Mouse (Mus musculus) cerebellum, adult 2 months (tissue): Measurements from ENCODE around the gene 1700088E04Rik. TPM values are rescaled to one million over a fixed set of nuclear protein-coding genes. Genes with fewer than 3 reads are reported as not detected.

ENCODE experiments used
- DNase-seq, 2 experiments: peaks; one replicate each; pipeline ENCODE4 v3.0.0; 2021
- H3K27ac ChIP-seq: fragments of 200-500 bp; 2 replicates; pipeline ENCODE4 v1.5.1; 2012; ENCODE audit warnings: low read length, control low read depth, inconsistent platforms; ENCODE audit not compliant: insufficient read depth
- H3K27me3 ChIP-seq: fragments of 200-500 bp; 2 replicates; pipeline ENCODE4 v1.6.1; 2012; ENCODE audit warnings: inconsistent platforms, mild to moderate bottlenecking, low read length, moderate library complexity; ENCODE audit not compliant: control insufficient read depth, insufficient read depth
- H3K4me1 ChIP-seq: fragments of 200-500 bp; 2 replicates; pipeline ENCODE4 v1.6.1; 2011; ENCODE audit warnings: low read length; ENCODE audit not compliant: control insufficient read depth, insufficient read depth
- H3K4me3 ChIP-seq: fragments of 200-500 bp; replicated peaks from 2 replicates; pipeline ENCODE3; 2011; ENCODE audit warnings: mild to moderate bottlenecking, low read depth, low read length, control low read depth; ENCODE audit not compliant: insufficient read depth
- CTCF ChIP-seq: fragments of 200-500 bp; IDR thresholded peaks from 2 replicates; pipeline ENCODE4 v1.5.1; 2011; ENCODE audit warnings: low read depth, mild to moderate bottlenecking, control low read depth, low read length, moderate library complexity, borderline replicate concordance; ENCODE audit not compliant: insufficient read depth
- POLR2A ChIP-seq: fragments of 200-500 bp; IDR thresholded peaks from 2 replicates; pipeline ENCODE4 v1.6.1; 2011; ENCODE audit warnings: low read length, control low read depth, borderline replicate concordance; ENCODE audit not compliant: insufficient read depth
- WGBS: fragments of 180-500 bp; shearing (Covaris S2); methylation state at CpG from one replicate; pipeline ENCODE4 v1.1.7; 2018; 5-methylcytosine and 5-hydroxymethylcytosine counted together
- polyA plus RNA-seq: library from polyadenylated mRNA; depleted of rRNA; stranded (reverse); fragments of >200 nt; gene quantifications from 2 replicates; pipeline ENCODE4 v1.2.3, GENCODE M21; 2012

1700088E04Rik gene
- polyA plus RNA-seq, 1 experiment: 6.7 TPM

DNA sequence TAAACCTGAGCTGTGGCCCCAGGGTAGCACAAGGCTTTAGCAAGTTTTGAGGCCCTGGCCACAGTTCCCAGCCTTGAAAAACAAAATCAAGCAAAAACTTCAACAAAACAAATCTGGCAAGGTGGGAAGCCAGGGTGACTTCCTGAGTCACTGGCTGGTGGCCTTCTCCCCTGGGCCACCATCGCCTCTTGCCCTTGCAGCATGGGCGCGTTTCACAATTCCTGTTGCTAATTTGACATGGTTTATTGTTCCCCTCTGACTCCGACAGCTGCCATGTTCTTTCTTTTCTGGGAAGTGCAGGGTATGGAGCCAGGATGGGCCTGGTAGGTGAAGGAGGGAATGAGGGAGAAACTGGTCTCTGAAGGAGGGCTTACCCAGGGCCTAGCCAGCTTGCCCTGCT, 18.9 kb downstream of the 1700088E04Rik start:
- no peak for TF ChIP-seq CTCF
- no peak for TF ChIP-seq POLR2A
- 40% methylated on average over 4 of the region's 4 CpGs for WGBS
- DNase-seq: no peak

DNA sequence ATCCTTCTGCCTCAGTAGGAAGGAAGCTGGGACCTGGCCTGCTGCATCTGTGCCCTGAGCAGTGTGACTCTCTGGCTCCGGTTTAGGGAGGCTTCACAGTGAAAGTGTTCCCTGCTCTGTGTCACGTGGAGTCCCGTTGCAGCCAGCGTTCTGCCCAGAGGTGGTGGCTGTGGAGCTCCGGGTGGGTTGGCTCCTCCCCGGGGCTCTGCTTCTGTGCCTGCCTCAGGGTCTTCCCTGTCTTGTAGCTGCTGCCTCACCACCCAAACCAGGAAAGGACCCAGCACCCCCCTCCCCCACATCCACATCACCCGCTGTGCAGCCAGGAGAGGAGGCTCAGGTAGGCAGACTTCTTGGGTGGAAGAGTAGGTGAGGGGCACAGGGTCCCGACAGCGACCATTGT, 21.6 kb downstream of the 1700088E04Rik start:
- TF ChIP-seq CTCF (no peak), POLR2A (no peak)
- H3K4me1 ChIP-seq: no peaks in the 10 kb centered on the region
- DNase-seq: no peak
- WGBS: 78% methylated on average over 9 of the region's 9 CpGs
- no peak overlapping the region for H3K27ac ChIP-seq
- H3K4me3 ChIP-seq: no peak overlapping the region
- H3K27me3 ChIP-seq: no peaks in the 10 kb centered on the region

More for the DNA sequence above, 18.9 kb downstream of the 1700088E04Rik start:
- H3K27me3 ChIP-seq: no peaks in the 10 kb centered on the region
- H3K27ac ChIP-seq: no peak overlapping the region
- H3K4me1 ChIP-seq: no peaks in the 10 kb centered on the region
- no peak overlapping the region for H3K4me3 ChIP-seq

DNA sequence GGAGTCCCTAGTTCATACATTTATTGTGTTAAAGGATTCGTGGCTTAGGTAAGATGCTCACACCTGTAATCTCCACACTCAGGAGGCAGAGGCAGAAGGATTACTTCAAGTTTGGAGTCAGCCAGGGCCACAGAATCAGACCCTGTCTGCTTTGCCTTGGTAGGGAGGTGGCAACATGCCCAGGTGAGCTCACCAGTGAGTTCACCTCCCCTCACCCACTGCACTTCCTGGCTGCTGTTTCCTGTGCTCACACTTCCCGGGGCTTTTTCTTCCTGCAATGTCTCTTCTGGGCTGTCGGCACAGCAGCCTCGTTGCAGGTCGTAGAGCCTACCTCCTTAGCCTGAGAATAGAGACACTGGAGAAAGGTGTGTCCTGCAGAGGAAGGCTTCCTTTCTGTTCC, 25.8 kb downstream of the 1700088E04Rik start:
- Histone ChIP-seq H3K27ac (no peak overlapping the region), H3K4me3 (no peak overlapping the region), H3K27me3 (no peaks in the 10 kb centered on the region), H3K4me1 (peaks cover 9% of the 10 kb centered on the region)
- TF ChIP-seq CTCF: no peak
- no peak for TF ChIP-seq POLR2A
- WGBS: 54% methylated on average over 5 of the region's 5 CpGs
- DNase-seq: no peak

DNA sequence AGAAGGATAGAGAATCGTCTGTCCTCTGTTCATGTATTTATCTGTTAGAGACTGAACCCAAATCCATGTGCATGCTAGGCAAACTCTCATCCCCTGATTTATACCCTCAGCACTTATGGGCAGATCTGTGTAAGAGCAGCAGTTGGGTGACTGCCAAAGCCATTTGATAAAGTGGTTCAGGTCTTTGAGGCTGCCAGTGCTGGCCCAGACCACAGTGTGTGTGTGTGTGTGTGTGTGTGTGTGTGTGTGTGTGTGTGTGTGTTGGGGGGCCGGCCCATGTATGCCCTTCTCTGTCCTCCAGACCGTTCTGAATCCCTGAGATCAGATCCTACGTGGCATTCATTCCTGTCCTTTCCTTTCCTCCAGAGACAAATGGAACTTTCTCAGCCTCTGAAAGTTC, 29.3 kb downstream of the 1700088E04Rik start:
- H3K27ac ChIP-seq: no peak overlapping the region
- H3K27me3 ChIP-seq: no peaks in the 10 kb centered on the region
- DNase-seq: no peak
- no peak overlapping the region for H3K4me3 ChIP-seq
- 63% methylated on average over 4 of the region's 4 CpGs for WGBS
- H3K4me1 ChIP-seq: peaks cover 9% of the 10 kb centered on the region
- TF ChIP-seq POLR2A (no peak), CTCF (no peak)

DNA sequence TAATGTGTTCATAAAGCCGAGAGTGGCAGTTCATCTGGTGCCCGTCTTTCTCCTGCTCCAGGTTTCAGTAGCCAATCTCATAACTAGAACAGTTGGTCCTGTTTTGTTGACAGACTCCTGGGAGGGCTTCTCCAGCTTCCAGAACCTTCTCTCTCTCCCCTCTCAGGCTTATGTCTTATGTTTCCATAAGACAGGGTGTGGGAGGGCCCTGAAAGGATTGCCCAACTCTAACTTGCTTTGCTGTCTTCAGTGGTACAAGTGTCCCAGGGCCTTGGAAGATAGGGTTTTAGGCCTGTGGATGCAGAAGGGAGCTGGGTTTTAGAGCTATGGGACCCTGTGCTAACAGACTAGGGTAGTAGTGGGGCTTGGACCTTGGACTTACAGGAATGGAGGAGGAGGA, 30.5 kb downstream of the 1700088E04Rik start:
- 26% methylated on average over 2 of the region's 2 CpGs for WGBS
- H3K4me1 ChIP-seq: peaks cover 9% of the 10 kb centered on the region
- no peak for TF ChIP-seq CTCF
- TF ChIP-seq POLR2A: no peak
- no peaks in the 10 kb centered on the region for H3K27me3 ChIP-seq
- DNase-seq: no peak
- no peak overlapping the region for H3K27ac ChIP-seq
- peak overlapping the region; percentile 60 for H3K4me3 ChIP-seq

DNA sequence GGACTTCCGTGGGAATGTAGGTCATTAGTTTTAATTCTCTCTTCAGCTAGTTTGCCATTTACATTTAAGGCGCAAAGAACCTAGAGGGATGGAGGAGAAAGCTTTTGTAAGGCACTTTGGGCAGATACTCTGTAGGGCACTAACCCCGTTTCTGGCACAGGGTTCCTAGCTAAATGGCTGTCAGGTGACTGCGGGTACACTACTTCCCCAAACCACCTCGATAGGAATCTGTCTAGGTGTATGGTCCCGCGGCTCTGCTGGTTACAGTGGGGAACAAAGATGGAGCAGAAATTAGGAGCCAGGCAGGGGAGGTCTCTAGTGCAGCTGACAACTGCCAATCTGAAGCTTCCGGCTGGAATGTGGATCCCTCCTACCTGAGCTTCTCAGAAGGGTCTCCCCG, 31.0 kb downstream of the 1700088E04Rik start:
- DNase-seq: no peak
- Histone ChIP-seq H3K4me1 (peaks cover 9% of the 10 kb centered on the region), H3K4me3 (peak overlapping the region; percentile 60), H3K27ac (no peak overlapping the region), H3K27me3 (no peaks in the 10 kb centered on the region)
- no peak for TF ChIP-seq POLR2A
- no peak for TF ChIP-seq CTCF
- 13% methylated on average over 9 of the region's 9 CpGs for WGBS

DNA sequence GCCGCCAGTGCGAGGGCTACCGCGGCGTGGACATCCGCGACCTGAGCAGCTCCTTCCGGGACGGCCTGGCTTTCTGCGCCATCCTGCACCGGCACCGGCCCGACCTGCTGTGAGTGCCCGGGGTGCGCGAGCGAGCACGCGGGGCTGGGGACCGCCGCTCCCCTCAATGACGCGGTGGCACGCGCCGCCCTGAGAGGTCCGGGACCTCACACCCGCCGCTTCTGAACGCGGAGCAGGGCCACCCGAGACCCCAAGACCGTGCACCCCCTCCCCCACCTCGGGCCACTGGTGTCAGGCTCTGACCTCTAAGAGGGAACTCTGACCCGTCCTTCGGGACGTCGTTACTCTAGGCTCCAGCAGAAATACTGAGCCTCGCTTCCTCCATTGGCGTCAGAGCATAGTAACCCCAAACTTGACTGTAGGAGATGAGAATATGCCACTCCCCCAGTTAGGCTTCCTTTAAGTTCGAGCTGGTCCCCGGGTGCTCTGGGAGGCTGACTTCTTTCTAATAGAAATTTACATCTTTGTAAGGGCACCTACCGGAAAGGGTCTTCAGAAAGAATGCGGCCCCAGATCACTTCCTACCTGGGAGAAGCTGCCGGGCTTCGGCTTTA, 31.6 kb downstream of the 1700088E04Rik start:
- Histone ChIP-seq H3K4me3 (peak overlapping the region; percentile 60), H3K27ac (peak overlapping the region; percentile 66; the same call in 1 of the 2 replicates), H3K4me1 (peaks cover 9% of the 10 kb centered on the region), H3K27me3 (no peaks in the 10 kb centered on the region)
- under 1% methylated on average over 46 of the region's 46 CpGs for WGBS
- no peak for DNase-seq
- TF ChIP-seq CTCF (no peak), POLR2A (no peak)
